Mouse (Mus musculus) kidney, postnatal 10 days (tissue): Measurements from ENCODE around the gene Arid3a.
A peak's percentile ranks its signal among the peaks of the same experiment; 100 is the strongest.
"Not testable (repeated sequence)": the region's sequence is repeated elsewhere in the genome, so short reads cannot be mapped to it uniquely, and the experiment has no call there.

Experiments used
- DNase-seq: peaks from one replicate; pipeline ENCODE4 v3.0.0; 2021; ENCODE audit warnings: mixed read lengths

Gene Arid3a

DNA sequence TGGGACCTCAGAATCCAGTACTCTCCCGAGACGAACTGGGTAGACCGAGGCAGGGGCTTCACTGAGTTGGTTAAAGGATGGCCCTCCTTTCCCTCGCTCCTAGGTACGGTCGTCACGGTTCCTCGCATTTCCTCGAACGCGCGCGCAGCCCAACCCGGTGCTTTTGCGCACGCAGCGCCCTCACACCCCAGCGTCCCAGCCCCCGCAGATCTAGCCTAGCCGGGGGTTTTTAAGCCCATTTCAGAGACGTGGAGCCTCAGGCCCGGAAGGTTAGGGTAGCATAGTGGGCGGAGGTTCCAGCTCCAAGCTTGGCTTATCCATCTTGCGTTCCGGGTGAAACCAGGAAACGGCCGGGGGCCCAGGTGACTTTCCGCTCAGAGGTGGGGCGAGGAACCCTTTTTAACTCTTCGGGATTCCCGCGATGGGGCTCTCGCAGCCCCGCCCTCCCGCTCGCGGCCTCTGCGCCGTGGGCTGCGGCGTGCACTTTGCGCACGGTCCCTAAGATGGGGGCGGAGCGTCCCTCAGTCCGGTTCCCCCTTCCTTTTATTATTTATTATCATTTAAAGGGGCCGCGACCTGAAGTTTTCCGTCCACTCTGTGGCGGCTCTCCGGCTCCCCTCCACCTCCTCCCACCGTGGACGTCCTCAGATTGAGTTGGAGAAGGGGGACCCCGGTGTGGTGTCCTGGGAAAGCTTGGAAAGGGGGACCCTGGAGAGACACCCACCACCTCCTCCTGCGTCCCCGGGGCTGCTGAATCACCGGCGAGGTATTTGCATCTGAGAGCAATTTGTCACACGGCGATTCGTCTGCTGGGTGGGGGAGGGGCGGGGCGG is at the start of gene Arid3a:
Gene Arid3a (plus strand): TSS at position 553 of the 833 bp plus-strand sequence.
- peak; percentile 94 for DNase-seq

GRCm38 (mm10) chr10:79877174-79877573 is 49.7 kb upstream of the Arid3a start:
- no peak for DNase-seq

DNA sequence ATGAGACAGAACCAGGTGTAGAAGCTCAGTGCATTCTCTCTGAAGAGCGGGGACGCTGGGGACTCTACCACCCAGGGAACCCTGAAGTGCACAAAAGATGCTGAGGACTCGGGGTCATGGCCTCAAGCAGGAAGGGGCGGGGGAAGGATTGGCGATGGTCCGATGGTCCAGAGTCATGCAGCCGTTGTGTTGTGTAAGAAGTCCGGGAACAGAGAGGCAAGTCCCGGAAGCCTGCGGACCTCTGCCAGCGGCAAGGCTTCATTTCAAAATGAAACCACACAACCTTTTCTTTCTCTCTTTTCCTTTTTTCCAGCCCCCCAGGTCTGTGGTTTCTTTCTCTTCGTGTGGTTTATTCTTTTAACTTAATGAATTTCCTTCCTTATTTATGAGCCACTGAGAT is 49.1 kb upstream of the Arid3a start:
- DNase-seq: peak; percentile 70

GRCm38 (mm10) chr10:79879527-79879926 is 47.3 kb upstream of the Arid3a start:
- DNase-seq: no peak

DNA sequence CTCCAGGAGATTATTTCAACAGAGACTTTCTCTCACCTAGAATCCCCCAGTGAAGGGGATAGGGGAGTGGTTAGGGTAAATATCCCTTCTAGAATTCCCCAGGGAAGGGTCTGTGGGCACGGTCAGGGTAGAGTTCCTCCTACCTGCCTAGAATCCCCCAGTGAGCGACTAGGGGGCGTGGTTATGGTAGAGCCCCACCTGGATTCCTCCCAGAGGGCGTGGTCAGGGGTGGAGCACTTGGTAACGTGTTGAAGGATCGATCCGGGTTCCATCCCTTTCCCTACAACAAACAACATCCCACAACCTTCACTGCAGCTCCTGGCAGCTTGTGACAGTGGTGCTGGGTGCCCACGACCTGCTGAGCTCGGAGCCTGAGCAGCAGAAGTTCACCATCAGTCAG is 46.1 kb upstream of the Arid3a start:
- DNase-seq: peak; percentile 45

DNA sequence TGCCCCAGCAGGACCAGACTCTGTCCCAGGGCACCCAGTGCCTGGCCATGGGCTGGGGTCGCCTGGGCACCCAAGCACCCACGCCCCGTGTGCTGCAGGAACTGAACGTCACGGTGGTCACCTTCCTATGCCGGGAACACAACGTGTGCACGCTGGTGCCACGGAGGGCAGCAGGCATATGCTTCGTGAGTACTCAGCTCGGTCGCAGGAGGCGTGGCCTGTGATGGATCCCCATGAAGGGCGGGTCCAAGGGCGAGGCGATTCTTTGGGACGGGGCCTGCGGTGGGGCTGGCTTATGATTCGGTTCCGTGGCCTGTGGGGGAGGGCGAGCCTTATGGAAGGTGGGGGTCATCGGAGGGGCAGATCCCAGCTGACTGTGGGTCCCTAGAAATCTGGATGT is 44.9 kb upstream of the Arid3a start:
- DNase-seq: peak; percentile 63

DNA sequence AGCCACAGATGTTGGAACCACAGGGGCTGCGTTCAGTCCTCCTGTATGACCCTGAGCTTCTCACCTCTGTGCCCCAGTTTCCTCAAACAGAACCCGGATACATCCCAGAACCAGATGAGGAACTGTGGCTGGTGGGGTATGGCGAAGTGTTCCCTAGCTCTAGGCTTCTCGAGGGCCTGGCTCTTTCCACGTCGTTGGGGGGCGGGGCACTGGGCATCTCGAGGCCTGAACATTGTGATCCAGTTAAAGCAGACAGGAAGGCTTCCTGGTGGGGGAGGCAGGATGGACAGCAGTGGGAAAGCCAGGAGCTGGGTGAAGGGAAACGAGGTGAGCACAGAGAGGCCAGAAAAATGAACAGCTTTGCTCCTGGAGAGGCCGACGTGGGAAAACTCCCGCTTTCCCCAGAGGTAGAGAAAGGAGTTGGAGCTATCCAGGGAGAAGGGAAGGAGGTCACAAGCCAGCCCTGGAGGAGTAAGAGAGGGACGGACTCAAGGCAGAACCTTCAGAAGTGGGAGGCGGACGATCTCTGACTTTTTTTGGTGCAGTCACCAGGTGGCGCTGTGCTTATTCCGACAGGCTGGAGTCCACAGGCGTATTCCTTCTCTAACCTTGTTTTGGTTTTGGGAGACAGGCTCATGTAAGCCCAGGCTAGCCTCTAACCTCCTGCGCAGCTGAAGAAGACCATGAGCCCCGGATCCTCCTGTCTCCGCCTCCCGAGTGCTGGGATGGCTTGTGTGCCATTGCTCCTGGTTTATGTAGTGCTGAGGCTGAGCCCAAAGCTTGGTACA is 43.4 kb upstream of the Arid3a start:
- peak; percentile 90 for DNase-seq

- DNase-seq: peak; percentile 83
These were observed 42.4 kb upstream of the Arid3a start for GRCm38 (mm10) chr10:79884446-79884845.

DNA sequence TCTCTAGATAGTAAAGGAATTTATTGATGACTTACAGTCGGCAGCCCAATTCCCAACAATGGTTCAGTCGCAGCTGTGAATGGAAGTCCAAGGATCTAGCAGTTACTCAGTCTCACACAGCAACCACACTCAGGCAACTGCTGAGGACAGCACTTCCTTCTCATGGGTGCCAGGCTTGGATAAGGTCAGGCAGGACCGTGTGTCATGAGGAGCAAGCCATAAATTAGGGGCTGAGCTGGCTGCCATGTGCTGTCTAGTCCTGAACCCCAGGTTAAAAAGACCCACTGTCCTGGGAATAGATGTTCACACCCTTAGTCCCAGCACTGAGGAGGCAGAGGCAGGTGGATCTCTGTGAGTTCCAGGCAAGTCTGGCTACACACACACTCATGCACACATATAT is 41.9 kb upstream of the Arid3a start:
- not testable (repeated sequence) for DNase-seq

GRCm38 (mm10) chr10:79886054-79886453 is 40.8 kb upstream of the Arid3a start, which contains the start of gene Elane:
Gene Elane (plus strand): TSS chr10:79886247.
- no peak for DNase-seq

GRCm38 (mm10) chr10:79886611-79887010 is 40.2 kb upstream of the Arid3a start:
- DNase-seq: no peak

DNA sequence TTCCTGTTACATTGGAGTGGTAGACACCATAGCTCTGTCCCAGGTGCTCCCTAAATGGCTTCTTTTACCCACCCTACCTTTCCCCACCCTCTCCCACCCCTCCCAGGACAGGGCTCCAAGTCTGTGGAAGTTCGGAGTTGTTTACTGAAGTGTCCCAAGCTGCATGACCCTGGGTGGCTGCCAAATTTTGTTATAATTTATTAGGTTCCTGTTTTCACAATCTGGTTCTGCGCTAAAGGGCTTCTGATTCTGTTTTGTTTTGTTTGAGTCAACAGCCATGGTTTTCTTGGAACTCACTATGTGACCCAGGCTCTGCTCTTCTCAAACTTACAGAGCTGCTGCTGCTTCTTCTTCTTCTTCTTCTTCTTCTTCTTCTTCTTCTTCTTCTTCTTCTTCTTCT is 37.5 kb upstream of the Arid3a start:
- peak; percentile 74 for DNase-seq

GRCm38 (mm10) chr10:79890670-79891069 is 36.2 kb upstream of the Arid3a start, which contains the start of gene Cfd:
Gene Cfd (plus strand): TSS chr10:79890853.
- no peak for DNase-seq

- DNase-seq: peak; percentile 85
These were observed 34.3 kb upstream of the Arid3a start for GRCm38 (mm10) chr10:79892451-79893118.

- peak; percentile 43 for DNase-seq
These were observed 30.5 kb upstream of the Arid3a start for GRCm38 (mm10) chr10:79896306-79896705.

DNA sequence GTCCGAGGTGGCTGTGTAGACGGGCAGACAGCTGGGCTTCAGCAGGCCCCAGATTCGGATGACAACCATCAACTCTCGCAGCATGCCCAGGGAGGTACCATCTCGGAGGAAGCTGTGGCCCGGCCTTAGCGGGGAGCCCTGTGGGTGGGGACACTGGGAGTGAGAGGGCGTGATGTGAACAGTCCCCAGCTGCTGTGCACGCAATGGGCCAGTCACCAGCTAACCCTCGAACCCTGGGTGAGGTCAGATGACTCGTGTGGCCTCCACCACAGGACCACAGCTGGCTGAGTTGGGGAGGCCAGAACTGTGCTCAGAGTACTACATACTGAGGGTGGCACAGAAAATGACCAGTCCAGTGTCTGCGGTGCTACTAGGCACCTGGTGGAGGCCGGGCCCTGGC is 30.0 kb upstream of the Arid3a start:
- no peak for DNase-seq

- peak; percentile 52 for DNase-seq
These were observed 29.3 kb upstream of the Arid3a start for GRCm38 (mm10) chr10:79897316-79898245.

DNA sequence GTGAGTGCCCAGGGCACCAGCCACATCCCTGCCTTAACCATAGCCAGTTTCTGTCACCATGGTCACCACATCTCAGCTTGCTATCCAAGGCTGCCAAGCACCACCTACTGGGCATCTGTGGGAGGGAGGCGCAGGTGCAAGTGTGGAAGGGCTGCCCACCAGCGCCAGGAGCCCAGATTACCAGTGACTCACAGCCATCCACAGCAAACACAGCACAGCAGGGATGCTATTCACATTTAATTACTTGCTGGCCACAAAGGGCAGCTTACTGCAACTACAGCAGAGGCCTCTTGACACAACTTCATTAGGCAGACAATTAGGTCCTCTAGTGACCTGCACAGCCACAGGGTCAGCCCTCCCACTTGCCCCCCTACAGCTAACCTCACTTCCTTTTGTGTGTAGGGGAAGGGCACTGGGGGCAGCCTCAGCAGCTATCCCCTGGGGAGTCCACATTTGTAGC is 25.9 kb upstream of the Arid3a start:
- no peak for DNase-seq

GRCm38 (mm10) chr10:79906712-79907111 is 20.1 kb upstream of the Arid3a start:
- no peak for DNase-seq

DNA sequence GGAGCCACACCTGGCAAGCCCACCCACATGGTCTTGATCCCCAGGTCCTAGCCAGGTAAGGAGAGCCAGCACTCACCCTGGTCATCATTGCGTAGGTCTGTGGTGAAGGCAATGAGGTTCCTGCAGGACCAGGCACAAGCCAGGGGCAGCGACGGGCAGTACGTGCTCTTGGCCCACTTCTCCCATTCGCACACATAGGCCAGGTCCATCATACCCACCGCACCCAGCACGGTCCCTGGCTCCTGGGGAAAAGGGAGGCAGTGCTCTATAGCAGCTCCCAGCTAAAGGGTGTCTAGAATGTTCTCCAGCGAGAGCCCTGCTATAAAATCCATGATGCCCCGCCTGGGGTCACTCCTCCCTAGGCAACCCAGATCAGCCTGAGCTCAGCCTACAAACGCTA is 19.4 kb upstream of the Arid3a start:
- DNase-seq: no peak

DNA sequence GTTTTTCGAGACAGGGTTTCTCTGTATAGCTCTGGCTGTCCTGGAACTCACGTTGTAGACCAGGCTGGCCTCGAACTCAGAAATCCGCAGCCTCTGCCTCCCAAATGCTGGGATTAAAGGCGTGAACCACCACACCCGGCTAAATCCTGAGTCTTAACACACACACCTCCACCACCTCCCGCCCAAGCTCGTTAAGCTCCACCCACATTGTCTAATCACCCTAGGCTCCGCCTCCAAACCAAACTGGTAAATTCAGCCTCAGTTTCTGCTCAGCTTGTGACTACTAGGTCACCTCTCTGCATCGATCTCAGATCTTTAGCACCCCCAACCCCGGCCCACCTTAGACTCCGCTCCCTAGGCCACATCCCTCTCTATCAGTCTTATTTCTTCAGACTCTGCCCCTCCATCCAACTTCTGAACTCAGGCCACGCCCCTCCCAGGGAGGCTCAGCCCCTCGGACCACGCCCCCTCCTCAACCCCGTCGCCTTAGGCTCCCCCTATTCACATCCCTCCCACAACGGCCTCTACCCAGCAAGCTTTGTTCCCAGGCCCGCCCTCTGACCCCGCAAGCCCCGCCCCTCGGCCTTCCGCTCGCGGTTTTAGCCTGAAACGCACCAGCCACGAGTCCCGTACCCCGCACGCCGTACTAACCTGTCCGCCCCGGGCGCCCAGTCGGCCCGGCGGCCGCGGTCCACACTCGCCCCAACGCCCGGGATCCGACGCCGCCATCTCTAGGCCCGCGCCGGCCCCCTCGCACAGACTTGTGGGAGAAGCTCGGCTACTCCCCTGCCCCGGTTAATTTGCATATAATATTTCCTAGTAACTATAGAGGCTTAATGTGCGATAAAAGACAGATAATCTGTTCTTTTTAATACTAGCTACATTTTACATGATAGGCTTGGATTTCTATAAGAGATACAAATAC is 18.4 kb upstream of the Arid3a start, which contains the start of gene Med16:
Gene Med16 (minus strand): TSS at position 757 of the 925 bp plus-strand sequence.
- peak; percentile 98 for DNase-seq
